Mouse (Mus musculus): Measurements from ENCODE around the gene Ibtk. TPM values are rescaled to one million over a fixed set of nuclear protein-coding genes. Genes with fewer than 3 reads are reported as not detected.

The Ibtk gene
- total and polyA plus RNA-seq, 3 experiments = 20.0 to 53.7 (median 21.1) TPM

GRCm38 (mm10) chr9:85749922-85750509, 882 bp upstream of the Ibtk start (continued):
- TF ChIP-seq MAX (IDR thresholded peaks at IDR 0.05; ENCODE audit: low read length) = peak; percentile 82
- no peak for TF ChIP-seq NRF1 (IDR thresholded peaks at IDR 0.05; ENCODE audit: insufficient read depth, low read depth, low read length, poor library complexity, severe bottlenecking)
- no peak for TF ChIP-seq SMC3 (IDR thresholded peaks at IDR 0.05; ENCODE audit: low read depth, low read length)
- TF ChIP-seq SIN3A (IDR thresholded peaks at IDR 0.05; ENCODE audit: low read length) = peak; percentile 84
- TF ChIP-seq POLR2AphosphoS5 (IDR thresholded peaks at IDR 0.05; ENCODE audit: borderline replicate concordance, low read depth, low read length) = no peak
- 0 out of 2 replicates have a peak, but pooled peaks have one; percentile 32 for TF ChIP-seq HCFC1 (IDR thresholded peaks at IDR 0.05; ENCODE audit: low read depth, low read length)
- TF ChIP-seq KAT2A (conservative IDR thresholded peaks at IDR 0.05; ENCODE audit: low read depth, low read length) = no peak
- no peak for TF ChIP-seq RCOR1 (IDR thresholded peaks at IDR 0.05; ENCODE audit: low read depth, low read length)
- peak; percentile 23; the same call in 1 of the 2 replicates for TF ChIP-seq GATA1 (IDR thresholded peaks at IDR 0.05; ENCODE audit: low read depth, low read length)
- TF ChIP-seq ZKSCAN1 (IDR thresholded peaks at IDR 0.05; ENCODE audit: low read depth, low read length) = no peak
- no peak for TF ChIP-seq ELF1 (IDR thresholded peaks at IDR 0.05; ENCODE audit: low read depth, low read length)
- 0 out of 2 replicates have a peak, but pooled peaks have one; percentile 19 for TF ChIP-seq E2F4 (IDR thresholded peaks at IDR 0.05; ENCODE audit: borderline replicate concordance, low read depth, low read length)
- no peak for TF ChIP-seq JUND (IDR thresholded peaks at IDR 0.05; ENCODE audit: low read depth, low read length)
- TF ChIP-seq USF1 (IDR thresholded peaks at IDR 0.05; ENCODE audit: low read depth, low read length) = no peak
- TF ChIP-seq MEF2A (IDR thresholded peaks at IDR 0.05; ENCODE audit: extremely low read depth, insufficient replicate concordance, low read depth, low read length, poor library complexity, severe bottlenecking) = no peak
- no peak for TF ChIP-seq MAZ (IDR thresholded peaks at IDR 0.05; ENCODE audit: low read depth, low read length)
- no peak for TF ChIP-seq USF2 (IDR thresholded peaks at IDR 0.05; ENCODE audit: borderline replicate concordance in 1 of 2, insufficient read depth in 1 of 2, low read depth in 1 of 2, low read length in 2 of 2)

GRCm38 (mm10) chr9:85748204-85749141, 661 bp downstream of the Ibtk start:
- TF ChIP-seq RCOR1 (IDR thresholded peaks at IDR 0.05; ENCODE audit: low read depth, low read length) = peak; percentile 37; the same call in 1 of the 2 replicates
- TF ChIP-seq ELF1 (IDR thresholded peaks at IDR 0.05; ENCODE audit: low read depth, low read length) = 0 out of 2 replicates have a peak, but pooled peaks have one; percentile 4
- peak; percentile 3; the same call in 1 of the 2 replicates for TF ChIP-seq TCF12 (IDR thresholded peaks at IDR 0.05; ENCODE audit: low read depth, low read length)
- peak; percentile 80 for TF ChIP-seq SIN3A (IDR thresholded peaks at IDR 0.05; ENCODE audit: low read length)
- peak; percentile 59; the same call in 1 of the 2 replicates for TF ChIP-seq ZNF384 (IDR thresholded peaks at IDR 0.05; ENCODE audit: low read depth, low read length)
- TF ChIP-seq ETS1 (IDR thresholded peaks at IDR 0.05; ENCODE audit: low read depth, low read length) = peak; percentile 76; the same call in 1 of the 2 replicates
- TF ChIP-seq GATA1 (IDR thresholded peaks at IDR 0.05; ENCODE audit: low read depth, low read length) = peak; percentile 72
- TF ChIP-seq E2F4 (IDR thresholded peaks at IDR 0.05; ENCODE audit: borderline replicate concordance, low read depth, low read length) = 0 out of 2 replicates have a peak, but pooled peaks have one; percentile 52
- no peak for TF ChIP-seq CTCF (IDR thresholded peaks at IDR 0.05 in 2 of 3, conservative IDR thresholded peaks at IDR 0.05 in 1 of 3; ENCODE audit: control insufficient read depth in 1 of 3, insufficient read depth in 1 of 3, low read depth in 2 of 3, low read length in 3 of 3, poor library complexity in 1 of 3, severe bottlenecking in 1 of 3)
- peak; percentile 90; the same call in 1 of the 2 replicates for TF ChIP-seq CHD1 (IDR thresholded peaks at IDR 0.05; ENCODE audit: low read depth, low read length)
- no peak for TF ChIP-seq HCFC1 (IDR thresholded peaks at IDR 0.05; ENCODE audit: low read depth, low read length)
- TF ChIP-seq MAFK (IDR thresholded peaks at IDR 0.05; ENCODE audit: borderline replicate concordance, low read depth, low read length) = 0 out of 2 replicates have a peak, but pooled peaks have one; percentile 24
- TF ChIP-seq TBP (IDR thresholded peaks at IDR 0.05; ENCODE audit: low read depth, low read length) = peak; percentile 83
- TF ChIP-seq UBTF (IDR thresholded peaks at IDR 0.05; ENCODE audit: borderline replicate concordance, insufficient read depth, low read depth, low read length) = no peak
- no peaks in the 10 kb centered on the region for H3K9me3 ChIP-seq (replicated peaks; ENCODE audit: insufficient read depth, low read length)
- H3K36me3 ChIP-seq (ENCODE audit: control insufficient read depth in 1 of 2, insufficient read depth in 2 of 2, low read length in 2 of 2) = peaks cover 7 to 16% of the 10 kb centered on the region in 2 experiments
- peaks cover 5 to 6% of the 10 kb centered on the region in 2 experiments; a peak in 3 of 4 replicates for H3K4me1 ChIP-seq (ENCODE audit: control insufficient read depth in 1 of 2, insufficient read depth in 2 of 2, low read length in 2 of 2)
- no peaks in the 10 kb centered on the region for H3K27me3 ChIP-seq (ENCODE audit: control insufficient read depth in 1 of 2, insufficient read depth in 2 of 2, low read length in 2 of 2)
- peak overlapping the region; percentile 84 for H3K27ac ChIP-seq (ENCODE audit: control insufficient read depth, low read depth, low read length)
- H3K4me3 ChIP-seq (ENCODE audit: control insufficient read depth in 1 of 2, insufficient read depth in 1 of 2, low read depth in 2 of 2, low read length in 2 of 2) = peak overlapping the region; percentile 64 to 82
- peak overlapping the region; percentile 93 for H3K9ac ChIP-seq (ENCODE audit: control insufficient read depth, low read depth, low read length, poor library complexity, severe bottlenecking)
- H3K79me2 ChIP-seq (ENCODE audit: control insufficient read depth, insufficient read depth, low read length, poor library complexity) = peaks cover 29% of the 10 kb centered on the region
- peak; percentile 89 for DNase-seq (ENCODE audit: low read depth, low spot score)

All from MEL (cell line).